Mouse (Mus musculus) ES-E14 (cell line): ENCODE data around the gene Gm28051. TPM values are rescaled to one million over a fixed set of nuclear protein-coding genes. Genes with fewer than 3 reads are reported as not detected.

Experiments
- DNase-seq: peaks from one replicate; pipeline ENCODE4 v3.0.0-alpha.2; 2013; ENCODE audit warnings: low read depth, low spot score
- H3K27ac ChIP-seq: 2 replicates; pipeline ENCODE4 v1.5.1; 2012; ENCODE audit warnings: low read depth, mild to moderate bottlenecking, low read length, moderate library complexity, mixed read lengths; ENCODE audit not compliant: poor library complexity, insufficient read depth, severe bottlenecking
- H3K36me3 ChIP-seq: 2 replicates; pipeline ENCODE4 v1.6.1; 2012; ENCODE audit warnings: mild to moderate bottlenecking, low read length, moderate library complexity, mixed read lengths; ENCODE audit not compliant: control insufficient read depth, poor library complexity, insufficient read depth, severe bottlenecking
- H3K4me1 ChIP-seq, 2 experiments: fragments of 150-350 bp in 1 of 2; sonication (generic) in 1 of 2; 2 replicates each; pipeline ENCODE4 v1.6.1; 2012; ENCODE audit warnings: low read length in 2 of 2, mild to moderate bottlenecking in 1 of 2, mixed read lengths in 1 of 2; ENCODE audit not compliant: control insufficient read depth in 2 of 2, insufficient read depth in 2 of 2, poor library complexity in 1 of 2
- H3K4me3 ChIP-seq, 2 experiments: fragments of 150-350 bp in 1 of 2; sonication (generic) in 1 of 2; 2 replicates each; pipeline ENCODE4 v1.5.1; 2012; ENCODE audit warnings: low read length in 2 of 2, low read depth in 1 of 2, mild to moderate bottlenecking in 1 of 2, mixed read lengths in 1 of 2; ENCODE audit not compliant: insufficient read depth in 1 of 2, poor library complexity in 1 of 2, severe bottlenecking in 1 of 2
- H3K9ac ChIP-seq: 2 replicates; pipeline ENCODE4 v1.6.1; 2012; ENCODE audit warnings: low read depth, mild to moderate bottlenecking, low read length, mixed read lengths; ENCODE audit not compliant: poor library complexity, insufficient read depth, severe bottlenecking
- H3K9me3 ChIP-seq: fragments of 150-350 bp; sonication (generic); 2 replicates; pipeline ENCODE4 v1.6.1; 2012; ENCODE audit warnings: low read depth, mild to moderate bottlenecking, low read length; ENCODE audit not compliant: control insufficient read depth, insufficient read depth
- CHD2 ChIP-seq: IDR thresholded peaks from 2 replicates; pipeline ENCODE4 v1.6.1; 2014; ENCODE audit warnings: mild to moderate bottlenecking, low read depth, low read length, inconsistent platforms
- HCFC1 ChIP-seq: IDR thresholded peaks from 2 replicates; pipeline ENCODE4 v1.6.1; 2012; ENCODE audit warnings: low read length, inconsistent platforms, borderline replicate concordance; ENCODE audit not compliant: insufficient read depth
- MAFK ChIP-seq: IDR thresholded peaks from 2 replicates; pipeline ENCODE4 v1.6.1; 2014; ENCODE audit warnings: mild to moderate bottlenecking, low read depth, low read length, inconsistent platforms; ENCODE audit not compliant: insufficient read depth
- ZC3H11A ChIP-seq: IDR thresholded peaks from 2 replicates; pipeline ENCODE4 v1.6.1; 2012; ENCODE audit warnings: low read depth, mild to moderate bottlenecking, inconsistent platforms, low read length, borderline replicate concordance
- ZNF384 ChIP-seq: IDR thresholded peaks from 2 replicates; pipeline ENCODE4 v1.6.1; 2012; ENCODE audit warnings: low read depth, low read length, inconsistent platforms
- in situ Hi-C, 2 experiments: fragments of 600-800 bp; cut with MboI; formaldehyde crosslinking; loops; one replicate each; pipeline ENCODE4 v1.15.1; 2025; ENCODE audit warnings: low sequenced_read_pairs in 2 of 2, inconsistent platforms in 1 of 2; ENCODE audit not compliant: unreplicated experiment in 2 of 2
- total RNA-seq: library from RNA; depleted of rRNA; stranded (reverse); fragments of 300-350 nt; gene quantifications from 2 replicates; pipeline ENCODE4 v1.2.3, GENCODE M21; 2012

Gm28051 gene
- total RNA-seq, 1 experiment, result not detected

- no peak for DNase-seq
- no peak for TF ChIP-seq ZC3H11A
- no peak for TF ChIP-seq CHD2
- TF ChIP-seq HCFC1, result no peak
- TF ChIP-seq ZNF384, result no peak
- TF ChIP-seq MAFK, result no peak
- Histone ChIP-seq H3K4me1 (peaks cover 7 to 29% of the 10 kb centered on the region in 2 experiments; a peak in 3 of 4 replicates), H3K9me3 (no peaks in the 10 kb centered on the region), H3K9ac (no peak overlapping the region), H3K4me3 (no peak overlapping the region), H3K27ac (no peak overlapping the region), H3K36me3 (no peaks in the 10 kb centered on the region)
- in situ Hi-C loops, result loop anchor here in 1 of 2 experiments (10.0 kb wide), 1 partner anchor 219 kb away; no protein-coding TSS in a partner anchor
These were observed 33.7 kb downstream of the Gm28051 start for GRCm38 (mm10) chr12:102723861-102724260.

- no peak overlapping the region for H3K9ac ChIP-seq
- TF ChIP-seq ZNF384 (no peak), ZC3H11A (no peak), HCFC1 (no peak), CHD2 (no peak), MAFK (no peak)
- no peak overlapping the region for H3K27ac ChIP-seq
- H3K4me1 ChIP-seq, result peaks cover 7 to 30% of the 10 kb centered on the region in 2 experiments; a peak in 3 of 4 replicates
- no peak for DNase-seq
- no peak overlapping the region for H3K4me3 ChIP-seq
- H3K36me3 ChIP-seq, result no peaks in the 10 kb centered on the region
- in situ Hi-C loops, result loop anchor here in 1 of 2 experiments (10.0 kb wide), 1 partner anchor 218 kb away; no protein-coding TSS in a partner anchor
- H3K9me3 ChIP-seq, result no peaks in the 10 kb centered on the region
These were observed 34.6 kb downstream of the Gm28051 start for GRCm38 (mm10) chr12:102722966-102723365.

- no peak for DNase-seq
- H3K4me1 ChIP-seq, result peaks cover 8 to 31% of the 10 kb centered on the region in 2 experiments; a peak in 3 of 4 replicates
- no peaks in the 10 kb centered on the region for H3K36me3 ChIP-seq
- H3K27ac ChIP-seq, result no peak overlapping the region
- in situ Hi-C loops, result loop anchor here in 1 of 2 experiments (10.0 kb wide), 1 partner anchor 218 kb away; no protein-coding TSS in a partner anchor
- peak overlapping the region; percentile 3; the same call in 1 of the 2 replicates for H3K9ac ChIP-seq
- peak overlapping the region in 1 of 2 experiments; percentile 33; a peak in 2 of 4 replicates for H3K4me3 ChIP-seq
- H3K9me3 ChIP-seq, result no peaks in the 10 kb centered on the region
- TF ChIP-seq ZNF384 (no peak), HCFC1 (no peak), CHD2 (no peak), ZC3H11A (no peak), MAFK (no peak)
These were observed 35.1 kb downstream of the Gm28051 start for GRCm38 (mm10) chr12:102722451-102722850.

GRCm38 (mm10) chr12:102719552-102720315 lies 37.8 kb downstream of the Gm28051 start:
- Histone ChIP-seq H3K4me1 (peaks cover 5 to 22% of the 10 kb centered on the region in 2 experiments; a peak in 3 of 4 replicates), H3K36me3 (no peaks in the 10 kb centered on the region), H3K9ac (peak overlapping the region; percentile 55; the same call in 1 of the 2 replicates), H3K4me3 (peak overlapping the region; percentile 37 to 49), H3K27ac (no peak overlapping the region; the same call in 1 of the 2 replicates), H3K9me3 (no peaks in the 10 kb centered on the region)
- peak; percentile 73 for TF ChIP-seq ZC3H11A
- TF ChIP-seq MAFK, result peak; percentile 76
- TF ChIP-seq HCFC1, result no peak
- DNase-seq, result peak; percentile 90
- in situ Hi-C loops, result loop anchor here in 1 of 2 experiments (10.0 kb wide), 1 partner anchor 215 kb away; no protein-coding TSS in a partner anchor
